Mouse (Mus musculus): ENCODE results near the gene Psmb9. TPM values are rescaled to one million over a fixed set of nuclear protein-coding genes. Genes with fewer than 3 reads are reported as not detected.
"Not testable (repeated sequence)": the region's sequence is repeated elsewhere in the genome, so short reads cannot be mapped to it uniquely, and the experiment has no call there.

Psmb9 gene
- polyA plus RNA-seq (2014; fragmentation: Nextera tagmentation; extraction: Ambion mirVana): 2.1 and 3.4 TPM in 2 replicates

GRCm38 (mm10) chr17:34187261-34187916 lies at the start of gene Psmb9, which contains the start of gene Tap1:
Psmb9 (minus strand) TSS chr17:34187764.
Tap1 (plus strand) TSS chr17:34187553.
- no peaks in the 10 kb centered on the region for H3K36me3 ChIP-seq (ENCODE audit: control insufficient read depth, insufficient read depth, low read length)
- ATAC-seq (ENCODE audit: low FRiP score, low TSS enrichment): peak; percentile 97
- no peaks in the 10 kb centered on the region for H3K9me3 ChIP-seq (ENCODE audit: control insufficient read depth, low read length)
- H3K4me1 ChIP-seq (ENCODE audit: control insufficient read depth, insufficient read depth, low read length): no peaks in the 10 kb centered on the region
- H3K4me3 ChIP-seq (ENCODE audit: low read length): peak within 1 kb of the TSS; percentile 52
- H3K9ac ChIP-seq (ENCODE audit: low read depth, low read length): peak within 1 kb of the TSS; percentile 61
- H3K27me3 ChIP-seq (ENCODE audit: control insufficient read depth, insufficient read depth, low read length): peaks cover 41% of the 10 kb centered on the region
- H3K4me2 ChIP-seq (replicated peaks; ENCODE audit: low read depth, low read length): peak within 1 kb of the TSS; percentile 82
- H3K27ac ChIP-seq (ENCODE audit: low read depth, low read length): no peak within 1 kb of the TSS
- WGBS: under 1% methylated on average over 46 of the region's 46 CpGs

- no peak overlapping the region for H3K4me3 ChIP-seq (ENCODE audit: low read length)
- no peaks in the 10 kb centered on the region for H3K4me1 ChIP-seq (ENCODE audit: control insufficient read depth, insufficient read depth, low read length)
- H3K4me2 ChIP-seq (replicated peaks; ENCODE audit: low read depth, low read length): no peak overlapping the region
- ATAC-seq (ENCODE audit: low FRiP score, low TSS enrichment): no peak
- no peak overlapping the region for H3K9ac ChIP-seq (ENCODE audit: low read depth, low read length)
- 73% methylated on average over 5 of the region's 5 CpGs for WGBS
- H3K36me3 ChIP-seq (ENCODE audit: control insufficient read depth, insufficient read depth, low read length): no peaks in the 10 kb centered on the region
- no peaks in the 10 kb centered on the region; the same call in 1 of the 2 replicates for H3K27me3 ChIP-seq (ENCODE audit: control insufficient read depth, insufficient read depth, low read length)
- peaks cover 3% of the 10 kb centered on the region; the same call in 1 of the 2 replicates for H3K9me3 ChIP-seq (ENCODE audit: control insufficient read depth, low read length)
- no peak overlapping the region for H3K27ac ChIP-seq (ENCODE audit: low read depth, low read length)
Measured at GRCm38 (mm10) chr17:34236691-34237090, 49.1 kb upstream of the Psmb9 start.

GRCm38 (mm10) chr17:34234926-34235325 lies 47.4 kb upstream of the Psmb9 start:
- Histone ChIP-seq H3K4me3 (ENCODE audit: low read length) (no peak overlapping the region), H3K27ac (ENCODE audit: low read depth, low read length) (no peak overlapping the region), H3K4me1 (ENCODE audit: control insufficient read depth, insufficient read depth, low read length) (no peaks in the 10 kb centered on the region), H3K9me3 (ENCODE audit: control insufficient read depth, low read length) (no peaks in the 10 kb centered on the region), H3K4me2 (replicated peaks; ENCODE audit: low read depth, low read length) (no peak overlapping the region), H3K36me3 (ENCODE audit: control insufficient read depth, insufficient read depth, low read length) (no peaks in the 10 kb centered on the region), H3K27me3 (ENCODE audit: control insufficient read depth, insufficient read depth, low read length) (no peaks in the 10 kb centered on the region; the same call in 1 of the 2 replicates), H3K9ac (ENCODE audit: low read depth, low read length) (no peak overlapping the region)
- ATAC-seq (ENCODE audit: low FRiP score, low TSS enrichment): peak; percentile 73
- 41% methylated on average over 9 of the region's 9 CpGs for WGBS

- not testable (repeated sequence) for H3K27ac ChIP-seq (ENCODE audit: low read depth, low read length); H3K4me2 ChIP-seq (replicated peaks; ENCODE audit: low read depth, low read length); H3K27me3 ChIP-seq (ENCODE audit: control insufficient read depth, insufficient read depth, low read length); H3K9me3 ChIP-seq (ENCODE audit: control insufficient read depth, low read length); H3K36me3 ChIP-seq (ENCODE audit: control insufficient read depth, insufficient read depth, low read length); H3K4me3 ChIP-seq (ENCODE audit: low read length); H3K4me1 ChIP-seq (ENCODE audit: control insufficient read depth, insufficient read depth, low read length); H3K9ac ChIP-seq (ENCODE audit: low read depth, low read length); ATAC-seq (ENCODE audit: low FRiP score, low TSS enrichment)
- 97% methylated on average over 2 of the region's 7 CpGs for WGBS
Measured at GRCm38 (mm10) chr17:34232021-34232420, 44.5 kb upstream of the Psmb9 start.

- not testable (repeated sequence) for H3K9me3 ChIP-seq (ENCODE audit: control insufficient read depth, low read length); H3K9ac ChIP-seq (ENCODE audit: low read depth, low read length); H3K4me2 ChIP-seq (replicated peaks; ENCODE audit: low read depth, low read length); H3K27me3 ChIP-seq (ENCODE audit: control insufficient read depth, insufficient read depth, low read length); H3K27ac ChIP-seq (ENCODE audit: low read depth, low read length); H3K36me3 ChIP-seq (ENCODE audit: control insufficient read depth, insufficient read depth, low read length); ATAC-seq (ENCODE audit: low FRiP score, low TSS enrichment); H3K4me3 ChIP-seq (ENCODE audit: low read length); H3K4me1 ChIP-seq (ENCODE audit: control insufficient read depth, insufficient read depth, low read length)
- 85% methylated on average over 5 of the region's 9 CpGs for WGBS
Measured at GRCm38 (mm10) chr17:34230971-34231370, 43.4 kb upstream of the Psmb9 start.

GRCm38 (mm10) chr17:34225911-34226310 lies 38.3 kb upstream of the Psmb9 start:
- H3K27me3 ChIP-seq (ENCODE audit: control insufficient read depth, insufficient read depth, low read length); ATAC-seq (ENCODE audit: low FRiP score, low TSS enrichment); H3K27ac ChIP-seq (ENCODE audit: low read depth, low read length); H3K4me2 ChIP-seq (replicated peaks; ENCODE audit: low read depth, low read length); H3K36me3 ChIP-seq (ENCODE audit: control insufficient read depth, insufficient read depth, low read length); H3K9ac ChIP-seq (ENCODE audit: low read depth, low read length); H3K4me1 ChIP-seq (ENCODE audit: control insufficient read depth, insufficient read depth, low read length); H3K4me3 ChIP-seq (ENCODE audit: low read length): not testable (repeated sequence)
- peaks cover 10% of the 10 kb centered on the region for H3K9me3 ChIP-seq (ENCODE audit: control insufficient read depth, low read length)
- WGBS: 99% methylated on average over 12 of the region's 23 CpGs

GRCm38 (mm10) chr17:34225426-34225825 lies 37.9 kb upstream of the Psmb9 start:
- Histone ChIP-seq H3K36me3 (ENCODE audit: control insufficient read depth, insufficient read depth, low read length) (no peaks in the 10 kb centered on the region), H3K9me3 (ENCODE audit: control insufficient read depth, low read length) (peaks cover 10% of the 10 kb centered on the region), H3K4me1 (ENCODE audit: control insufficient read depth, insufficient read depth, low read length) (no peaks in the 10 kb centered on the region), H3K9ac (ENCODE audit: low read depth, low read length) (no peak overlapping the region), H3K27ac (ENCODE audit: low read depth, low read length) (no peak overlapping the region), H3K4me2 (replicated peaks; ENCODE audit: low read depth, low read length) (no peak overlapping the region), H3K4me3 (ENCODE audit: low read length) (no peak overlapping the region), H3K27me3 (ENCODE audit: control insufficient read depth, insufficient read depth, low read length) (no peaks in the 10 kb centered on the region)
- ATAC-seq (ENCODE audit: low FRiP score, low TSS enrichment): no peak
- 98% methylated on average over 8 of the region's 8 CpGs for WGBS

- WGBS: 90% methylated on average over 3 of the region's 3 CpGs
- Histone ChIP-seq H3K27ac (ENCODE audit: low read depth, low read length) (no peak overlapping the region), H3K4me2 (replicated peaks; ENCODE audit: low read depth, low read length) (no peak overlapping the region), H3K4me1 (ENCODE audit: control insufficient read depth, insufficient read depth, low read length) (no peaks in the 10 kb centered on the region), H3K9ac (ENCODE audit: low read depth, low read length) (no peak overlapping the region), H3K36me3 (ENCODE audit: control insufficient read depth, insufficient read depth, low read length) (no peaks in the 10 kb centered on the region), H3K4me3 (ENCODE audit: low read length) (no peak overlapping the region), H3K27me3 (ENCODE audit: control insufficient read depth, insufficient read depth, low read length) (no peaks in the 10 kb centered on the region), H3K9me3 (ENCODE audit: control insufficient read depth, low read length) (peaks cover 10% of the 10 kb centered on the region)
- ATAC-seq (ENCODE audit: low FRiP score, low TSS enrichment): no peak
Measured at GRCm38 (mm10) chr17:34224816-34225215, 37.3 kb upstream of the Psmb9 start.

- ATAC-seq (ENCODE audit: low FRiP score, low TSS enrichment); H3K27ac ChIP-seq (ENCODE audit: low read depth, low read length); H3K27me3 ChIP-seq (ENCODE audit: control insufficient read depth, insufficient read depth, low read length); H3K9me3 ChIP-seq (ENCODE audit: control insufficient read depth, low read length); H3K4me2 ChIP-seq (replicated peaks; ENCODE audit: low read depth, low read length); H3K36me3 ChIP-seq (ENCODE audit: control insufficient read depth, insufficient read depth, low read length); H3K4me1 ChIP-seq (ENCODE audit: control insufficient read depth, insufficient read depth, low read length); H3K9ac ChIP-seq (ENCODE audit: low read depth, low read length); H3K4me3 ChIP-seq (ENCODE audit: low read length): not testable (repeated sequence)
- no CpG with 5 or more reads among the region's 16 CpGs for WGBS
Measured at GRCm38 (mm10) chr17:34220401-34220800, 32.8 kb upstream of the Psmb9 start.
